Mouse (Mus musculus) midbrain, embryonic 13.5 days (tissue): Measurements from ENCODE around the gene Trim25. TPM values are rescaled to one million over a fixed set of nuclear protein-coding genes. Genes with fewer than 3 reads are reported as not detected.

Experiments used
- ATAC-seq: fragments of 200-750 bp; cut with Nextera tagmentation; 2 replicates; pipeline ENCODE4 v1.8.0; 2017; ENCODE audit warnings: mild to moderate bottlenecking, moderate TSS enrichment, moderate library complexity
- H3K27ac ChIP-seq: fragments of 300-500 bp; sonication (generic); 2 replicates; pipeline ENCODE4 v1.5.1; 2015; ENCODE audit warnings: inconsistent platforms, mild to moderate bottlenecking, moderate library complexity
- H3K27me3 ChIP-seq: fragments of 300-500 bp; sonication (generic); 2 replicates; pipeline ENCODE4 v1.6.1; 2015; ENCODE audit warnings: mild to moderate bottlenecking, inconsistent platforms
- H3K36me3 ChIP-seq: fragments of 300-500 bp; sonication (generic); 2 replicates; pipeline ENCODE4 v1.6.1; 2015; ENCODE audit warnings: mild to moderate bottlenecking, inconsistent platforms
- H3K4me1 ChIP-seq: fragments of 300-500 bp; sonication (generic); replicated peaks from 2 replicates; pipeline ENCODE4 v1.6.1; 2015; ENCODE audit warnings: inconsistent platforms
- H3K4me2 ChIP-seq: fragments of 300-500 bp; sonication (generic); replicated peaks from 2 replicates; pipeline ENCODE4 v1.6.1; 2015; ENCODE audit warnings: moderate library complexity, mild to moderate bottlenecking, inconsistent platforms
- H3K4me3 ChIP-seq: fragments of 300-500 bp; sonication (generic); replicated peaks from 2 replicates; pipeline ENCODE4 v1.5.1; 2015; ENCODE audit warnings: mild to moderate bottlenecking, inconsistent platforms
- H3K9ac ChIP-seq: fragments of 300-500 bp; sonication (generic); replicated peaks from 2 replicates; pipeline ENCODE4 v1.6.1; 2015; ENCODE audit warnings: mild to moderate bottlenecking, inconsistent platforms
- H3K9me3 ChIP-seq: fragments of 300-500 bp; sonication (generic); 2 replicates; pipeline ENCODE4 v1.6.1; 2016; ENCODE audit warnings: mild to moderate bottlenecking, inconsistent platforms
- WGBS: fragments of 180-500 bp; shearing (Covaris S2); methylation state at CpG from one replicate; pipeline ENCODE4 v1.1.7; 2015; 5-methylcytosine and 5-hydroxymethylcytosine counted together
- polyA plus RNA-seq: library from polyadenylated mRNA; unstranded; fragments of >200 nt; fragmentation: Nextera tagmentation; extraction: Ambion mirVana; gene quantifications from 2 replicates; pipeline ENCODE4 v1.2.1, GENCODE M21; 2015

Trim25 gene
- polyA plus RNA-seq, 1 experiment from 2014 or later = 3.5 TPM

DNA sequence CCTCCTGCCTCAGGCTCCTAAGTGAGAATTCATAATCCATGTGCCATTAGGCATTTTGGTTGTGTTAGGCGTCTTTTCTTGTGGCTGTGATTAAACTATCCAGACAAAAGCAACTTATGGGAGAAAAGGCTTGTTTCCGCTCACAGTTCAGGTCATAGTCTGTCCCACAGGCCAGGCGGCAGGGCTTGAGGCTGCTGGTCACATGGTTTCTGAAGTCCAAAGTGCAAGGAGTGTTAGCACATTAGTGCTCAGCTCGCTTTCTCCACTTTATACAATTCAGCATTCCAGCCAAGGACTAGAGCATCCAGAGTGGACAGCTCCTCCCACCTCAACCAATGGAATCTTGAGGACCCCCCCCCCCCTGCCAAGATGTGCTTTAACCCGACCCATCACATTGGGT lies 13.1 kb downstream of the Trim25 start:
- WGBS = 88% methylated on average over 5 of the region's 5 CpGs
- no peak overlapping the region for H3K4me2 ChIP-seq
- no peaks in the 10 kb centered on the region for H3K36me3 ChIP-seq
- H3K9me3 ChIP-seq = no peaks in the 10 kb centered on the region
- ATAC-seq = no peak
- no peak overlapping the region for H3K27ac ChIP-seq
- H3K4me3 ChIP-seq = no peak overlapping the region
- no peak overlapping the region for H3K9ac ChIP-seq
- H3K4me1 ChIP-seq = no peaks in the 10 kb centered on the region
- H3K27me3 ChIP-seq = no peaks in the 10 kb centered on the region

- H3K9me3 ChIP-seq = no peaks in the 10 kb centered on the region
- WGBS = 94% methylated on average over 9 of the region's 9 CpGs
- H3K36me3 ChIP-seq = no peaks in the 10 kb centered on the region
- H3K4me1 ChIP-seq = no peaks in the 10 kb centered on the region
- no peaks in the 10 kb centered on the region for H3K27me3 ChIP-seq
- ATAC-seq = no peak
- H3K4me2 ChIP-seq = no peak overlapping the region
- no peak overlapping the region for H3K9ac ChIP-seq
- no peak overlapping the region for H3K4me3 ChIP-seq
- H3K27ac ChIP-seq = no peak overlapping the region
These were observed 18.5 kb downstream of the Trim25 start for GRCm38 (mm10) chr11:89017514-89018182.

DNA sequence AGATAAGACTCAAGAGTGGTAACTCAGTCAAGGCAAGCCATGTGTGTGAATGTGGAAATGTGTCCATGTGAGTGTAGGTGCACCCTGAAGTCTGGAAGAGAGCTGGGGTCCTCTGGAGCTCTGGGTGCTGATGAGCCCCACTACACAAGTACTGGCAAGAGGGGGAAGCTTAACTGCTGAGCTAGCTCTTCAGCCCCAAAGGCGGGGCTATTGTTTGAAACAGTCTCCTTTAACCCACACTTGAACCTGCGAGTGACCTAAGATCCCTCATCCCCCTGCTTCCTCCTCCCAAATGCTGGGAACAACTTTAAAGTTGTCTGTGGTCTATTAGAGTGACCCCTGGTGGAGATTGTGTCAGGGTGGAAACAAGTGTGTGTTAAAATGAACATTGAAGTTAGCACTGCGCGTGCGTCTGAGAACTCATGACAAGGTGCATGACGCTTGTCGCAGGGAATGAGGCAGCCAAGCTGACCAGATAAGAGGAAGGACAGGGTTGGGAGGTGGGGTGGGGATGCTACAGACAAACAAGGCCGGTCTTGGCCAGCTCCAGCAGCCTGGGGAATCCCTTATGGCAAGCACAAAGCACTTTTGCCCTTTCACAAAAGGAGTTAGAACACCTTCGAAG lies 21.6 kb downstream of the Trim25 start:
- Histone ChIP-seq H3K4me1 (no peaks in the 10 kb centered on the region), H3K27me3 (no peaks in the 10 kb centered on the region), H3K9me3 (no peaks in the 10 kb centered on the region), H3K9ac (no peak overlapping the region), H3K36me3 (no peaks in the 10 kb centered on the region), H3K4me2 (no peak overlapping the region), H3K4me3 (no peak overlapping the region), H3K27ac (no peak overlapping the region)
- WGBS = 69% methylated on average over 9 of the region's 9 CpGs
- no peak for ATAC-seq

DNA sequence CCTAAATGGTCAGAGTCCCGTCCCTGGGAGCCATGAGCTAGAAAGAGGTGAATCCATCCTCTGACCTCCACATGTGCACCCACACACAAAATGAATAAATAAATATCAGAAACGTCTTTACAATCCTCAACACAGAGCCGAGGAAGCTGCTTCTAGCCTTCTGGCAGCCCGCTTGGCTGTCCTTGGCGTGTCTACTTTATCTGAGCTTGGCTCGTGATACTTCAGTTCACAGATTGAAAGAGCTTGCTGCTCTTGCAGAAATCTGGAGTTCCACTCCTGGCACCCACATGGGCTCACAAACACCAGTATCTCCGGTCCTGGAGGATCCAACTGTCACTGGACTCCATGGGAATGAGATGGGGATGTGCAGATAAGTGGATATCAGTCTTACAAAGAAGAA lies 22.5 kb downstream of the Trim25 start:
- Histone ChIP-seq H3K9me3 (no peaks in the 10 kb centered on the region), H3K4me2 (no peak overlapping the region), H3K9ac (no peak overlapping the region), H3K36me3 (no peaks in the 10 kb centered on the region), H3K27me3 (no peaks in the 10 kb centered on the region), H3K4me3 (no peak overlapping the region), H3K27ac (no peak overlapping the region), H3K4me1 (no peaks in the 10 kb centered on the region)
- WGBS = 73% methylated on average over 7 of the region's 7 CpGs
- no peak for ATAC-seq

GRCm38 (mm10) chr11:89022120-89022731 lies 23.1 kb downstream of the Trim25 start:
- H3K4me3 ChIP-seq = no peak overlapping the region
- no peaks in the 10 kb centered on the region for H3K36me3 ChIP-seq
- no peak overlapping the region for H3K27ac ChIP-seq
- H3K4me1 ChIP-seq = no peaks in the 10 kb centered on the region
- no peak for ATAC-seq
- H3K9me3 ChIP-seq = no peaks in the 10 kb centered on the region
- H3K27me3 ChIP-seq = no peaks in the 10 kb centered on the region
- no peak overlapping the region for H3K4me2 ChIP-seq
- 81% methylated on average over 8 of the region's 8 CpGs for WGBS
- H3K9ac ChIP-seq = no peak overlapping the region

DNA sequence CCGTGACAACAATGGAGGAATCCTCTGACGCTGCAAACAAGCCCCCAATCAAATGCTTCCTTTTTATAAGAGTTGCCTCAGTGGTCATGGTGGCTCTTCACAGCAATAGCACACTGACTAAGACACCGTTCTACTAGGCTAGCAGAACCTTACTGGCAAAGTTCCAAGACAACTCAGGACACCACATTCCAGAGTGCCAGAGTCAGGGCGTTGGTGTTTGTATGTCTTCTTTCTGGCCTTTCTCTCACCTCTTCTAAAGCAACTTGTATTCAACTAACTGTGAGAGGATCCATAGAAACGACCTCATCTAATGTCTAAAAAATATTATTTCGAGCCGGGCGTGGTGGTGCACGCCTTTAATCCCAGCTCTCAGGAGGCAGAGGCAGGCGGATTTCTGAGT lies 24.3 kb downstream of the Trim25 start:
- Histone ChIP-seq H3K4me1 (no peaks in the 10 kb centered on the region), H3K36me3 (no peaks in the 10 kb centered on the region), H3K9me3 (no peaks in the 10 kb centered on the region), H3K4me2 (no peak overlapping the region), H3K4me3 (no peak overlapping the region), H3K27me3 (no peaks in the 10 kb centered on the region), H3K27ac (no peak overlapping the region), H3K9ac (no peak overlapping the region)
- ATAC-seq = no peak
- 73% methylated on average over 10 of the region's 10 CpGs for WGBS

- Histone ChIP-seq H3K9me3 (no peaks in the 10 kb centered on the region), H3K4me1 (no peaks in the 10 kb centered on the region), H3K36me3 (no peaks in the 10 kb centered on the region), H3K9ac (no peak overlapping the region), H3K4me2 (no peak overlapping the region), H3K4me3 (no peak overlapping the region), H3K27me3 (no peaks in the 10 kb centered on the region), H3K27ac (no peak overlapping the region)
- WGBS = 77% methylated on average over 11 of the region's 11 CpGs
- no peak for ATAC-seq
These were observed 25.2 kb downstream of the Trim25 start for GRCm38 (mm10) chr11:89024181-89024881.

GRCm38 (mm10) chr11:89025603-89026002 lies 26.4 kb downstream of the Trim25 start:
- no peak for ATAC-seq
- 77% methylated on average over 3 of the region's 3 CpGs for WGBS
- Histone ChIP-seq H3K4me2 (no peak overlapping the region), H3K36me3 (no peaks in the 10 kb centered on the region), H3K27ac (no peak overlapping the region), H3K9ac (no peak overlapping the region), H3K9me3 (no peaks in the 10 kb centered on the region), H3K27me3 (no peaks in the 10 kb centered on the region), H3K4me1 (no peaks in the 10 kb centered on the region), H3K4me3 (no peak overlapping the region)

GRCm38 (mm10) chr11:89026117-89026516 lies 26.9 kb downstream of the Trim25 start:
- no peak overlapping the region for H3K27ac ChIP-seq
- 93% methylated on average over 3 of the region's 3 CpGs for WGBS
- H3K4me2 ChIP-seq = no peak overlapping the region
- no peaks in the 10 kb centered on the region for H3K27me3 ChIP-seq
- H3K9ac ChIP-seq = no peak overlapping the region
- H3K9me3 ChIP-seq = no peaks in the 10 kb centered on the region
- no peak for ATAC-seq
- H3K4me3 ChIP-seq = no peak overlapping the region
- H3K4me1 ChIP-seq = no peaks in the 10 kb centered on the region
- H3K36me3 ChIP-seq = no peaks in the 10 kb centered on the region

- Histone ChIP-seq H3K9me3 (no peaks in the 10 kb centered on the region), H3K4me1 (no peaks in the 10 kb centered on the region), H3K36me3 (no peaks in the 10 kb centered on the region), H3K27me3 (no peaks in the 10 kb centered on the region), H3K9ac (no peak overlapping the region), H3K4me3 (no peak overlapping the region), H3K4me2 (no peak overlapping the region), H3K27ac (no peak overlapping the region)
- 79% methylated on average over 10 of the region's 10 CpGs for WGBS
- no peak for ATAC-seq
These were observed 28.8 kb downstream of the Trim25 start for GRCm38 (mm10) chr11:89027955-89028361.

DNA sequence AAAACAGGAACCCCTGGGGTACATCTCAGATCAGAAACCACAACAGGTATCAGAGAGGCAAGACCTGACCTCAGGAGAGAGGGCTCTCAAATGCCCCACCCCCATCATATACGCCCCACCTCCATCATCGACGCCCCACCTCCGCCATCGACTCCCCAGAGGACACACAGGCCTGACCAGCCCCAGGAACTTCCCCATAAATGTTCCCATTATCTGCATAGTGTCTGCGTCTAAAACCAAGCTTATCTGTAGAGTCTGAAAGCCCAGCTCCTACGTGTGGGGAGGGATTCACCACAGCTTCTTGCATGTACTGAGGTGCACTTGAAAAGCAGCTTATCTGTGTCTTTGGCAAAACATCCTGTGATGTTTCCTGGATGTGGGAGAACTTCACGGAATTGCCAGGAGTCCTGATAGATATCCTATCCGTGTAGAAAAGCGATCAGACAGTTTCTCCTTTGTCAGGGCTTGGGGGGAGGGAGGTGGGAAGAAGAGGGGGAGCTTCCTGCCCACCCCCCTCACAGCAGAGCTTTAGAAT lies 29.8 kb downstream of the Trim25 start:
- ATAC-seq = no peak

DNA sequence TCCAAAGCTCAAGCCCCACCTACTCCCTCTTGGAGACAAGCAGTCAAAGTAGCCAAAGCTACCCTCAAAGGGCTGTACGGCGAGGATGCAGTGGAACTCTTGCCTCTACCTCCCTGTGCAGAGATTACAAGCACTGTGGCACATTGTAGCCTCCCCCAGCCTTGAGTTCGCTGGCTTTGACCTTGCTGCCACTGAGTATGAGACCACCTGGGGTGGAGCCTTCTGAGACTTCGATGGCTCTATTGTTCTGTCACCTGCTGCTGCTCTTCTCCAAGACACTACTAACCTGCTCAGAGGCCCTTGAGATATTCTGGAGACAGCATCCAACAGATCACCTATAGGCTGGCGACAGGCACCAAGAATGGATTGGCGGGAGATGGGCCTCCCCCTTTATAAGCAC lies 31.4 kb downstream of the Trim25 start:
- Histone ChIP-seq H3K27me3 (no peaks in the 10 kb centered on the region), H3K36me3 (no peaks in the 10 kb centered on the region), H3K9ac (no peak overlapping the region), H3K4me1 (no peaks in the 10 kb centered on the region), H3K9me3 (no peaks in the 10 kb centered on the region), H3K4me3 (no peak overlapping the region), H3K27ac (no peak overlapping the region), H3K4me2 (no peak overlapping the region)
- ATAC-seq = no peak
- WGBS = 70% methylated on average over 6 of the region's 6 CpGs

More for the DNA sequence above, 29.8 kb downstream of the Trim25 start:
- no peak overlapping the region for H3K9ac ChIP-seq
- H3K9me3 ChIP-seq = no peaks in the 10 kb centered on the region
- no peak overlapping the region for H3K27ac ChIP-seq
- H3K4me2 ChIP-seq = no peak overlapping the region
- WGBS = 65% methylated on average over 10 of the region's 10 CpGs
- no peaks in the 10 kb centered on the region for H3K27me3 ChIP-seq
- H3K4me1 ChIP-seq = no peaks in the 10 kb centered on the region
- H3K4me3 ChIP-seq = no peak overlapping the region
- no peaks in the 10 kb centered on the region for H3K36me3 ChIP-seq
